ENCODE assay signal across 14 mouse cellular contexts in genomic region chr16:47017486-47017885, GRCm38 (mm10).
DNase-seq lines count a peak whose midpoint lies in the region.
"Had no signal": no experiment of that assay in that cellular context is flagged by ENCODE, and none has a peak within 500 bp of the region (broad histone marks: within the 10 kb centered on the region; RNA-seq: fewer than 3 reads in every experiment).

No protein-coding gene starts in this region.

- intact Hi-C loops in left cerebral cortex, postnatal 4 days (cut with DNase I) = no loop called here

- DNase-seq in cerebellum, postnatal 10 days = peak; percentile 78 to 84
- DNase-seq in cerebellum, postnatal 4 days (ENCODE audit: low spot score in 2 of 2) = no peak
- DNase-seq in cerebellum, postnatal 25 days = peak; percentile 26 to 36
- no peak for DNase-seq in cerebellum, adult 18-20 months
- DNase-seq in left cerebral cortex, postnatal 4 days = peak; percentile 29
- no peak for DNase-seq in left cerebral cortex, adult 18-20 months (ENCODE audit: low spot score in 2 of 2)
- DNase-seq: adrenal gland, adult 8-10 months; adrenal gland, postnatal 14 days; adrenal gland, postnatal 36 days; B cell, adult 2 months; cerebellum, adult 11-12 months; cerebellum, adult 8-10 months; cerebellum, adult 9-11 months; forebrain, postnatal 0 days had no signal

Comparison
In these comparisons a context has a peak if more than half of its experiments do, and no peak if none do; other contexts are left out.
1. DNase-seq: peak in cerebellum, postnatal 10 days (2 of 2), cerebellum, postnatal 25 days (2 of 2) and left cerebral cortex, postnatal 4 days (single experiment); none in cerebellum, postnatal 4 days (0 of 2), cerebellum, adult 18-20 months (0 of 2) and left cerebral cortex, adult 18-20 months (0 of 2).